Mouse (Mus musculus) olfactory bulb, adult 2 months (tissue): ENCODE measurements around the gene Smarca2.

Experiments used
- CTCF ChIP-seq: fragments of 200-500 bp; IDR thresholded peaks from 2 replicates; pipeline ENCODE4 v1.5.1; 2012; ENCODE audit warnings: low read depth, mild to moderate bottlenecking, low read length, moderate library complexity; ENCODE audit not compliant: insufficient read depth
- POLR2A ChIP-seq: fragments of 200-500 bp; IDR thresholded peaks from 2 replicates; pipeline ENCODE4 v1.6.1; 2012; ENCODE audit warnings: mild to moderate bottlenecking, low read depth, low read length, moderate library complexity; ENCODE audit not compliant: insufficient read depth

GRCm38 (mm10) chr19:26796006-26796405 is 191.2 kb downstream of the Smarca2 start:
- no peak for TF ChIP-seq POLR2A
- TF ChIP-seq CTCF = no peak
